Mouse (Mus musculus) heart, postnatal 14 days (tissue): ENCODE data around the gene Mif. TPM values are rescaled to one million over a fixed set of nuclear protein-coding genes. Genes with fewer than 3 reads are reported as not detected.
"Not testable (repeated sequence)": the region's sequence is repeated elsewhere in the genome, so short reads cannot be mapped to it uniquely, and the experiment has no call there.

ENCODE experiments used
- DNase-seq, 2 experiments: peaks; one replicate each; pipeline ENCODE4 v3.0.0; 2021 to 2022
- intact Hi-C: fragments of 180-260 bp; cut with DNase I; formaldehyde crosslinking; loops from one replicate; pipeline ENCODE4 v1.15.1; 2025
- total RNA-seq, 2 experiments: library from RNA; stranded (reverse); gene quantifications; 2 replicates each; pipeline ENCODE4 v1.2.3; 2021

Gene Mif
- total RNA-seq, 2 experiments from 2014 or later: 215 to 220 TPM

DNA sequence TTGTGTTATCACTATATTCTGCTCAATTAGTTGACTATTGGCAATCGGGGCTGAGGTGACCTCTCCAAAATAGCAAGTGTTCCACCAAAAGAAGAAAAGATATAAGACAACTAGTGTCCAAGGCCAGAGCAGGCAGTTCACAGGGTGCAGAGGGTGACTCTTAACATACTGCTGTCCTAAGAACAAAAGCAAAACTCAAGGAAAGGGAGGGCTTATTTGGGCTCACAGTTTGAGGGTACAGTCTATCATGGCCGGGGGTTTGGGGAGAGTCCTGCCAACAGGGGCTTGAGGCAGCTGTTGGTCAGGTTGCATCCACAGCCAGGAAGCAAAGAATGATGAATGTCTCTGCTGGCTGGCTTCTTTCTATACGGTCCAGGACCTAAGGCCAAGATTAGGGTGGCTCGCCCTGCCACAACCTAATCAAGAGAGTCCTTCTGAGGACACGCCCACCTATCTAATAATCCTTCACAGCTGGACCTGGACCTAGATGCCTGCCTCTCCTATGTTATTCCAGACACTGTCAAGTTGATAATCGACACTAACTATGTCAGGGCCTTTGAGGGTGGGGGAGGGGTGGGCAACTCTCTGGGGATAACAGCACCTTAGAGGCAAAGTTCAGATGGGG lies 14.6 kb downstream of the Mif start:
- intact Hi-C loops: no loop called here
- DNase-seq: no peak

DNA sequence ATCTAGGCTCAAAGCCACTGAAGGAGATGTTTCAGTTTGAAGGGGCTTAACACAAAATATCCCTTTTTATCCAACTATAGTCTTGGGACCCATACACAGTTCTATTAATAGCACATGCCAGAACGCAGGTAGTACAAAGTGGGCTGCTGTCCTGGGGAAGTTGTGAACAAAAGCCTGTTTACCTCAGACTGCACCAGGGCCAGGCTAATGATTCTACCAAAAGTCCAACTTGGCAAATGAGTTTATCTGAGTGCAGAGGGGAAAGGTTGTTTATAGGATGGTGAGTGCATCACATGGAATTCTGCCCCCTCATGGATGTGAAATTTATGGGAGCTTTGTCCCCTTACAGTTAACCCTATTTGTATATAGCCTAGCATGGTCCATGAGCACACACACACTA lies 15.2 kb downstream of the Mif start:
- DNase-seq: no peak
- intact Hi-C loops: no loop called here

DNA sequence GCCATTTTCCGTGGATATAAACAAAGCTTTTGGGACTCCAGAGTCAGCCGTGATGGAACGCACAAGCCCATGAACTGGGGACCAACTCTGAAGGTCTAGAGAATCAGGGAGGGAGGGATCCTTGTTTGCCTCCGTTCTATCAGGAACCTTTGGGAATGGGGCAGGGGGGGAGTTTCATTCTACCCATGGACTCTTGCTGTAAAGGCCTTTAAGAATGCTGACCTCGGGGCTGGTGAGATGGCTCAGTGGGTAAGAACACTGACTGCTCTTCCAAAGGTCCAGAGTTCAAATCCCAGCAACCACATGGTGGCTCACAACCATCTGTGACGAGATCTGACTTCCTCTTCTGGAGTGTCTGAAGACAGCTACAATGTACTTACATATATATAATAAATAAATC lies 16.1 kb downstream of the Mif start:
- intact Hi-C loops, DNase-seq: not testable (repeated sequence)

DNA sequence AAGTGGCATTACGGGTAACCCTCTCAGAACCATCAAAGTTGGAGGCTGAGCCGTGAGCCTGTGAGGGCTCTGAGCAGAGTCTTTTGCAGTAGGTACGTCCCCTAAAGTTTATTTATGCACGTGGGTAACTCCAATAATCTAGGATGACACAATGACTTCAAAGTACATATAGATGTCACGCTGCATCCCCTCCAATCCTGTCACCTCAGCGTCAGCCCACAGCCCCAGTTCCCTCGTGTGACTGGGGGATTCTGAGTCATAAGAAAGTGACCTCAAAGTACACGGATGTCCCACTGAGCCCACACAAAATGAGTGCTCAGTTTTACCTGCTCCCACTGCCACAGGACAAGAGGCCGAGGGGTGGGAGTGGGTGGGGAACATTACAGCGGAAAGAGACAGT lies 20.9 kb downstream of the Mif start:
- DNase-seq: no peak
- intact Hi-C loops: loop anchor here (5.0 kb wide), 1 partner anchor 252 kb away; the partner anchor contains the start of gene Ggt5

DNA sequence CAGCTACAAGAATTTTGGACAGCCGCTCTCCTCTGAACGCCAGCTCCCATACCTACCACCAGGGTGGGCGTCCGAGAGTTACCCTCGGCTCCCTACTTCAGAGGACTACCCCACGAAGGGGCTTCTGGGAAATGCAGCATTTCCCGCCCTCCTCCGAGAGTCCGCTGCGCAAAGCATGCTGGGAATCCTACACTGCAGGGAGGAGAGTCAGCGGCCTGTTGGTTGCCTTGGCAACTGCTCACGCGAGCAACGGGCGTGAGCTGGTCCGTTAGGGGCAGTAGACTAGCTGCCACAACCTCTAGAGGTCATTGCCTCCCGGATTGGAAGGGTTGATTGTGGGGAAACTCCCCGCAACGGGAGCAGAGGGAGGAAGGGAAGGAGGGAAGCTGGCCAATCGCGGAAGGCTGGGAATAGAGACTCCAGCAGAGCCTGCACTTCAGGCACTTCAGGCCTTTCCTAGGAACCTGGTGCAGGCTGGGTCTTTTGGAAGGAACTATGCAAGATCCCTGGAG lies 22.7 kb downstream of the Mif start, which contains the start of gene Gstt2:
Gene Gstt2, minus strand, starts transcription at position 177 of the 512 bp plus-strand sequence.
- peak; percentile 91 to 95 for DNase-seq
- intact Hi-C loops: loop anchor here (5.0 kb wide), 1 partner anchor 250 kb away; the partner anchor contains the start of gene Ggt5

DNA sequence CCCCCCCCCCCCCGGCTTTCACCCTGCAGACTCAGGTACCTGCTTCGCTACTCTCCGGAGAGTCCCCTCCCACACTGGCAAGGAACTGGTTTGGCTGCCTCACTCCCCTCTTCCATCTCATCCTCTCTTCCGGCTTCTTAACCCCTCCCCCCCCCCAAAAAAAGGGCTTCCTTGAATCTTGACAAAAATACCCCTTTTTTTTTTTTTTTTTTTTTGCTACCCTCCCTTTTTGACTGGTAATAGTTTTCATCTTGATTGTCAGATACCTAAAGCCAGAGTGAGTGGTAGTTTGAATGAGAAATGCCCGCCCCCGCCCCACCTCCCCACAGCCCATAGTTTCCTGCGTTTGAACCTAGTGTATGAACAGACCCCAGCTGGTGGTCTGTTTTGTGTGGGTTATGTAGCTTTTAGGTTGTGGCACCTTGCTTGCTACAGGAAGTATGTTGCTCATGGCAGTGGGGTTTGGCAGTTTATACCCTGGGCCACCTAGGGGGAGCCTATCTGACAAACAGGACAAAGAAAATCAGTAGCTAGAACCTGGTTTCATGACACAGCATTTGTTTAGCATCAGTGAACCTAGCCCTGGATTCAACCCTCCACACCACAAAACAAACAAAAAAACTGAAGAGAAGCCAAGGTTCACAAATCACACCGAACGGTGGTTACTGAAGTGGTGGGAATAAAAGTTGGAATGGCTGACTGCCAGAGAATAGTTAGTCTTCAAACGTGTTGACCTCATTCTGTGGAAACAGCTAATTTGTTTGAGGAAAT lies 24.1 kb downstream of the Mif start:
- no peak for DNase-seq
- intact Hi-C loops: loop anchor here (5.0 kb wide), 1 partner anchor 249 kb away; the partner anchor contains the start of gene Ggt5

DNA sequence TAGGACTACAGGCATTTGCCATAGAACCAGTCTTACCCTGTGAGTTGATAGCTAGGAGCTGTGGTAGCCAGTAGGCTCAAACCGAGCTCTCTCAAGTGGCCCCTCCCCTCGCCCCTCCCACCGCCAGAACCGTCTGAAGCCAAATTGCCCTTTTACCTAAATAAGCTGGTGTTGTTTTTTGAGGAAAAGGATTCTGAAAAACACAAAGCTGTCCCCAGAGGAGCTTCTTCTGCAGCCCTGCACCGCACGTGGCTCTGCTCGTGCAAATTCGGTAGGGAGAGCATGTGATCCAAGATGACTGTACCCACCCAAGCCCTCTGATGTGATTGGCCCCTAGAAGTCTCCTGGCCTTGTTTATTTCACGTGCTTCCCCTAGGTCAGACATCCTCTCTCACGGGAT lies 24.7 kb downstream of the Mif start:
- intact Hi-C loops: loop anchor here (5.0 kb wide), 1 partner anchor 248 kb away; the partner anchor contains the start of gene Ggt5

DNA sequence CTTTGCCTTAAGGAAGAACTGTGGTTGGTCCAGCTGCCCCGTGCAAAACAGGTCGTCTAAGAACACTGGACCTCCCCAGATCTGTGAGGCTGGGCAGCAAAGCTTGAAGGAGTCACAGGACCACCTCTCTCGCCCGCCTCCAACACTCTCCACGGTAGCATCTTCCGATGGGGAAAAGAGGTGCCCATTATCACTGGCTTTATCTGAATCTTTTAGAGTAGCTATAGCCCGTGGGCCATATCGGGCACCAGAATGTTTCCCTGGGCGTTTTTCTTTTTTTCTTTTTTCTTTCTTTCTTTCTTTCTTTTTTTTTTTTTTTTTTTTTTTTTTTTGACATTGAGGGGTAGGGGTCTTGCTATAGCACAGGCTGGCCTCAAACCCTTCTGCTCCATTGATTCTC lies 25.3 kb downstream of the Mif start:
- DNase-seq: no peak
- intact Hi-C loops: loop anchor here (5.0 kb wide), 3 partner anchors 62 to 247 kb away; partner anchors contain the start of genes Ddt and Ggt5

More for the DNA sequence above, 24.7 kb downstream of the Mif start:
- peak; percentile 40 to 59 for DNase-seq

DNA sequence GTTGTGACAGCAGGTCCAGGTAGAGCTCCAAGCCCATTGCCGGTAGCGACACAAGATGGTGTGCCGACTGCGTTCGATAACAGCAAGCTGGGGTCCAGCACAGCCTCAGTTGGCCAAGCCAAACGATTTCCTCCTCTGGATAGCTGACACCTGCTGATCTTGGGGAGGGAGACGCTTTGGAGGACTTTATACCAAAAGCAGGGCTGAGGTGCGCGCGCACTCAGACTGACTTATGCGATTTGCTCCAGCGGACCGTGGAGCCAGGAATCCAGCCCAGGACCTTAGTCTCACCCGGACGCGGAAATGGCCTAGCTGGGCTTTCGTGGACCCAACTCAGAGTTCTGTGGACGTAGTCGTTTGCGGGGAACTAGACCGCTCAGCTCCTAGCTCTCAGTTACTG lies 25.8 kb downstream of the Mif start:
- DNase-seq: peak; percentile 73 to 83
- intact Hi-C loops: loop anchor here (5.0 kb wide), 2 partner anchors 62 to 92 kb away; partner anchors contain the start of gene Ddt

DNA sequence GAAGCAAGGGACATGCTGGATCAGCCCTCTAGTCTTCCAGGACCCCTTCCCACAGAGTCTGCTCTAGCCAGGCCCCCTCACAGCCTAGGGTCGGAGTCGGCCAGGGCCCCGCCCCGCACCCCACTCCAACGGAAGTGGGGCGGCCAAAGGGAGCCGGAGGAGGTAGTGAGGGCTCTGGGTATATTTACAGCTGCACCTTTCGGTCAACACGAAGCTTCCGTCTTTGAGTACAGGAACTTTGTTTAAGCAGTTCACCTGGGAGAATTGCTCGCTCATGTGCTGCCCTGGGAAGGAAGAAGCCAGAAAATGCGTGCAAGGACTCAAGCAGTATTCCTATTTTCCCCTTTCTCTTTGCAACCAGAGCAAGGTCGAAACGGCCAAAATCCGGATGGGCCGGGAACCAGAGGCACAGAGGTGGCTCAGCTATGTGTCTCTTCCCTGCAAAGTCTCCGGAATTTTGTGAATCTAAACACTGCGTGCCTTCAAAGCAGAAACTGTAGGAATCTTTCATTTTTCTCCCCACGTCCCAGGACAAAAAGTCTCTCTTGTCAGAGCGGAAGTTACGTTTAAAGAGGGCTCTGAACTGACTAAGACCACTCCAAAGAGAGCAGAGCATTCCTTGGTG lies 26.5 kb downstream of the Mif start:
- intact Hi-C loops: loop anchor here (5.0 kb wide), 2 partner anchors 61 to 91 kb away; partner anchors contain the start of gene Ddt
- peak; percentile 34 to 42 for DNase-seq

DNA sequence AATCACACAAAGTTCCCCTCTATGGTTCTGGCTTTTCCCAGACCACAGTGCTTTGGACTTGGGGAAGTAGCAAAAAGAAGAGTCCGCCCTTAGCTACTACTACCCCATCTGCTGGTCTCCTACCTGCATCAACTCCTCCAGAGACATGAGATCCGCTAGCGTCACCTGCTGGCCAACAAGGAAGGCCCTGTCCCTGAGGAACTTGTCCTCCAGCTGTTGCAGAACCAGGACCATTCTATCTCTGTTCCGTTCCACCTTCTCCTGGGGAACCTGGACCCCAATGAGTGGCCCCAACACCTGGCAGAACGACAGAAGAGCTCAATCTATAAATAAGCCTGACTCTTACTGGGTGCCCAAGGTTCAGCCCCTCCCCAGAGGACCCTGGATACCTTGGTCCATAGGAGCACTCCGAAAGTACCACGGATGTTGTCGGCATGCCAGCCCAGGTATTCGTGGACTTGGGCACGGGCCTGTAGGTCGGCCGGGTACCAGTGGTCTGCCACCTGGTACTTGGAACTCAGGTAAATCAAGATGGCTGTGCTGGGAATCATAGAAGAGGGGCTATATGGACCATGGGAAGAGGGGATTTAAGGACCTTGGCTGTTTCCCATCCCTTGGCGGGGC lies 27.7 kb downstream of the Mif start:
- intact Hi-C loops: loop anchor here (5.0 kb wide), 2 partner anchors 60 to 90 kb away; partner anchors contain the start of gene Ddt
- peak; percentile 58 to 74 for DNase-seq

DNA sequence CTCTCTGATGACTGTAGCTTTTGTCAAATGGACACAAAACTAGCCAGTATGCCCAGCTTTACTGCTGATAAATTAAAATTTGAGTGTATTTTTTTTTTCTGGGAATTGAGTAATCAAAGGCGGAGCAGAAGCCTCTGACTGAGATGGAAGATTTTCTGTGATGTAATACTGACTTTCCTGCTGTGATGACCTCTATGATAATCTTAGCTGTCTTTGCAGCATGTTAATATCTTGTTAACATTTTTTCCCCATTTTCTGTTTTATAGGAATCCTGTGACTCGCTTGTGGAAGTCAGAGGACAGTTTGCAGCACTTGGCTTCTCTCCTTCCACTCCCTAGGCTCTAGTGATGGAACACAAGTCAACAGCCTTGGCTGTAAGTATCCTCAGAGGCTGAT lies 29.8 kb downstream of the Mif start:
- intact Hi-C loops: loop anchor here (5.0 kb wide), 2 partner anchors 58 to 88 kb away; partner anchors contain the start of gene Ddt
- DNase-seq: no peak

DNA sequence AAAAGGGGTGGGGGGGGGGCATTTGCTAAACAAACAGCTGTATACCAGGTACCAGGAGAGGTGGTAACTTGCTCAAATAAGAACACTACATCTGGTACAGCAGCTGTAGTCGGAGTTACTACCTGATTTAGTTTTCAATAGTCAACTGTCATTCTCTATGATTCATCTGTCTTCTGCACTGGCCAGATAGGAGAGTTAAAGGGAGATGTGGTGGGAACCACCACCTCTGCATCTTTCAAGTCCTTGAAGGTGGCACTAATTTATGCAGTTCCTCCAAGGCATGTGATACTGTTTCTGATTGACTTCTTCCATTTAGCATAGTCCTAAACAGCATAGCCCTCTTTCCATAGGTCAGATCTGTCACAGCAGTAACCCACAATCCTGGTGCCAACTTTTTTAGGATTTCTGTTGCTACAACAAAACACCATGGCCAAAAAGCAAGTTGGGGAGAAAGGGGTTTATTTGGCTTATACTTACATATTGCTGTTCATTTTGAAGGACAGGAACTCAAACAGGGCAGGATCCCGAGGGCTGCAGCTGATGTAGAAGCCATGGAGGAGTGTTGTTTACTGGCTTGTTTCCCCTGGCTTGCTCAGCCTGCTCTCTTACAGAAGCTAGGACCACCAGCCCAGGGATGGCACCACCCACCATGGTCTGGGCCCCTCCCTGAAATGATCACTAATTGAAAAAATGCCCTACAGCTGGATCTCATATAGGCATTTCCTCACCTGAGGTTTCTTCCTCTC lies 30.3 kb downstream of the Mif start:
- no peak for DNase-seq
- intact Hi-C loops: loop anchor here (5.0 kb wide), 2 partner anchors 57 to 87 kb away; partner anchors contain the start of gene Ddt

DNA sequence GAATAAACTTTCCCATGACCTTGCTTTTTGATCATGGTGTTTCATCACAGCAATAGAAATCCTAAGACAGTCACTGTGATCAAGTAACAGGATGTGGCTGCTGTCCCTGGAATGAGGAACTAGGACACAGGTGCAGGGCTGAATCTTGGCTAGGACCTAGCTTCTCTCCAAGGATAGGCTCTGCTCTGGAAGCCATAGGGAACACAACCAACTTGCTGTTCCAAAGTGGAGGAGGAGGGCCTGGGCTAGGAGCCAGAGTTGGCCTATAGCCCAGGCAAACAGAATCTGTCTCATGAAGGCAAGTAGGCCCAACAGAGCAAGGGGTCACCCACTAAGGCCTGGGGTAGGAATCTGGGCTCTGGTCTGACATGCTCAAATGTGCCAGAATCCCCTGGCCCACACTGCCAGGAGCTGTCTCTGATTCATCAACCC lies 31.5 kb downstream of the Mif start:
- intact Hi-C loops: no loop called here

DNA sequence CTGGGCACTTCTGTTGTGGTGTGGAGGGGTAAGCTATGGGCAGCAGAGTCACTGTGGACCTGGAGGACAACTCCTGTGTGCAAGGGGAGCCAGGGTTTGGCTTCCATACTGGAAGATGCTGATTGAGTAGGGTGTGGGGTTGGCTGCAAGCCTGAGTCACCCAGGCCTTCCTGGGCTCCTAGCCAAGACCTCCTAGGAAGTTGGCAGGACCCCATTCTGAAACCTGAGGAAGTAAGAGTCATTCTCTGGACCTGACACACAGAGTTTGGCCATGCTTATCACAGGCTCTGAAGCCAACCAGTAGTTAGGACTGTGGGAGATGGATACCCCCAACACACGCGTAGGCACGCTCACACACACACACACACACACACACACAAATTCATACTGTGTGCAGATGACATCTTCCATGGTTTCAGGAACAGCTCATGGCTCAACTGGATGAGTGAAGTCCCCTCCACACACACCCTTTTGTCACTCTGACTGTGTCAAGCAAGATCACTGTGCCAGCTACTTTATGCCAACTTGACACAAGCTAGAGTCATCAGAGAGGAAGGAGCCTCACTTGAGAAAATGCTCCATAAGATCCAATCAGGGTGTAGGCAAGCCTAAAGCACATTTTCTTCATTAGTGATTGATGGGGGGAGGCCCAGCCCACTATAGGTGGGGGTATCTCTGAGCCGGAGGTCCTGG lies 32.2 kb downstream of the Mif start:
- DNase-seq: peak; percentile 34 to 59
- intact Hi-C loops: no loop called here

More for the DNA sequence above, 31.5 kb downstream of the Mif start:
- peak; percentile 55 to 68 for DNase-seq

DNA sequence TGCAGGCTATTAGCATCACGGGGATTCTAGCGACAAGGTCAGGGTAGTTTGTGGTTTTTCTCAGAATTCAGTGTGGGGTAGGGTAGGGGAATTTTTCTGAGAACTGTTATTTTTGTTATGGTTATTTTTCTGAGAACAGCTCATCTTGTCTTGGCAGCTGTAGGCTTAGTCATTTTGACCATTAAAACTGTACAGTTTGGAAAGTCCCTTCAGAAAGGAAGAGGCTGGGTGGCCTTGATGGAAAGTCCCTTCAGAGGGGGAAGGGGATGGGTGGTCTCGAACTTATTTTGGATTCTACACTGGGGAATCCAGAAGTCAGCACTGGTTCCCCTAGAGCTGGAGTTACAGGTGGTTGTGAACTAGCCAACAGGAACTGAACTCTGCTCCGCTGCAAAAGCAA lies 35.5 kb downstream of the Mif start:
- intact Hi-C loops: no loop called here
- no peak for DNase-seq

DNA sequence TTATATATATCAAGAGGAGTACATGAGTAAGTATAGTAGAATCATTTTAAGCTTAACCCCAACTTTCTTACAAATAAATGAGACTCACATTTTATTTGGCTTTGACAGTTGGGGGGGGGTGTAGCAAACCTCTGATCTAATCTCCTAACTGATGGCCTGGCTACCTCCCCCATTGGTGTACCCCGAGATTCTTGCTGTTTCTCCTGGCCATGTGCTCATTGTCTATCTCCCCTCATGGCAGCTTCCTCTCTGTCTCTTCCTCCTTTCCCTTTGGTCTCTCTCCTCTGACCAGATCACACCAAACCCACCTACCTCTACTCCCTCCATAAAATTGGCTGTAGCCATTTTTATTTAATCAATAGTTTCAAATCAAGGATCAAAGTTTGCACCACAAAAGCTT lies 36.3 kb downstream of the Mif start:
- no peak for DNase-seq
- intact Hi-C loops: no loop called here

DNA sequence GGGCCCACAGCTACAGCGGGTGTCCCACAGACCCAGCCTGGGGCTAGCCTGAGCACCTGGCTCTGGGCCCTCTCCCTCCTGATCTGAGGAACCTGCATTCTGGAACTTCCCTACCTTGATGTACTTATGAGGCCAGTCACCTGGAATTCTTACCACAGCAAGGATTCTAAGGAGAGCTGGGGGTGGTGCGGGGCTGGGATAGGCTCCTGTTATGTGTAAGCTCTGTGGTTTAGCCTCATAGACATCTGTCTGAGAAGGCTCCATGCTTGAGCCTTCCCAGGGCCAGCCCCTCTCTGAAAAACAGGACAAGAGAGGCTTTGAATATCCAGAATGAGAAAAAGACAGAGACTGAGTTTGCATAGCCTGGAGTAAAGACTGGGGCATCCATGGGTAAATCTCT lies 37.6 kb downstream of the Mif start, which contains the start of gene Gstt4:
Gene Gstt4, minus strand, starts transcription at position 101 of the 400 bp plus-strand sequence.
- DNase-seq: no peak
- intact Hi-C loops: no loop called here

DNA sequence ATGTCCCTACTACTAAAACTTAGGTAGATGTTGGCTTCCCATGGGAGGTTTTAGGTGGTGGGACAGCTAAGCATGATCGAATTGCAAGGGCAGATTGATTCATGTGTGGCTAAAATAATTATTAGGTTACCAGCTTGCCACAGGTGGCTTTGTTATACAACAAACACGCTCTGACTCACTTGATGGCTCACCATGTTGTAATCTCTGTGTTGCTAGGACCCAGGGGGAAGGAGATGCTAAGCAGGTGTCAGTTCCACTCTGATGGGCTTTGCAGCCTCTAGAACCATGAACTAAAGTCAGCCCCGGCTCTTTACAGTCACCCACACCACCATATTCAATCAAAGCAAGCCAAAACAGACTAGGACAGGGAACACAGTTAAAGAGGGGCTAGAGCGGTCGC lies 40.2 kb downstream of the Mif start:
- intact Hi-C loops: no loop called here
- no peak for DNase-seq
